Comparison of ENCODE assay signal across 8 mouse cellular contexts in the genomic region with DNA sequence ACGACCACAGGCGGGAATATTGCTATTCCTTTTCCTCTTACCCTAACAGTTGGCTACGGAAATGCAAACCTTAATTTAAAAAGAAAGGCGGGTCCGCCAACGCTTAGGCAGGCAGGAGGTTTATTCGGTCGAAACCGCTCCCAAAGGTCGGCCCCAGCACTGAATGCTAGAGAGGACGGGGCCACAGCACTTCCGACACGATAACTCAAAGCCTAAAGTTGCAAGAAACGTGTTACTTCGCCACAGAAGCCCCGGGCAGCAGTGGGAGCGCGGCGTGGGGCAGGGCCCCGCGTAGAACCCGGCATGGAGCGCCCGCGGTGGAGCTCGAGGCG. TPM values are rescaled to one million over a fixed set of nuclear protein-coding genes. Genes with fewer than 3 reads are reported as not detected.
DNase-seq lines count a peak whose midpoint lies in the region; ATAC-seq lines count a peak whose summit lies in the region.

No protein-coding gene starts in this region.

- H3K9me3 ChIP-seq in kidney, embryonic 16.5 days (ENCODE audit: low read length): no peaks in the 10 kb centered on the region
- no peaks in the 10 kb centered on the region for H3K9me3 ChIP-seq in hindbrain, embryonic 14.5 days (ENCODE audit: control insufficient read depth, low read length)
- no peaks in the 10 kb centered on the region for H3K9me3 ChIP-seq in midbrain, embryonic 12.5 days

- peak overlapping the region; percentile 99 for H3K9ac ChIP-seq in kidney, embryonic 16.5 days (replicated peaks; ENCODE audit: low read length)
- H3K9ac ChIP-seq in hindbrain, embryonic 14.5 days: peak overlapping the region; percentile 95
- H3K9ac ChIP-seq in midbrain, embryonic 12.5 days (replicated peaks): peak overlapping the region; percentile 98

- no peak for DNase-seq in kidney, adult 18-20 months
- peak; percentile 53 for DNase-seq in T-cell, adult 2 months (ENCODE audit: low spot score)
- no peak for DNase-seq in hindbrain, embryonic 14.5 days (ENCODE audit: low spot score)
- DNase-seq in embryo, embryonic 9.5 days (ENCODE audit: extremely low spot score): no peak
- no peak for DNase-seq in urinary bladder, postnatal 4 days (ENCODE audit: low spot score in 2 of 2)
- DNase-seq in cerebellum, adult 11-12 months: no peak

- peak overlapping the region; percentile 95 for H3K4me3 ChIP-seq in kidney, embryonic 16.5 days (ENCODE audit: low read length)
- peak overlapping the region; percentile 98 for H3K4me3 ChIP-seq in hindbrain, embryonic 14.5 days (replicated peaks; ENCODE audit: low read length)
- H3K4me3 ChIP-seq in midbrain, embryonic 12.5 days: peak overlapping the region; percentile 98

- H3K4me2 ChIP-seq in kidney, embryonic 16.5 days (replicated peaks; ENCODE audit: low read depth, low read length): peak overlapping the region; percentile 80
- H3K4me2 ChIP-seq in hindbrain, embryonic 14.5 days (replicated peaks): peak overlapping the region; percentile 93
- peak overlapping the region; percentile 89 for H3K4me2 ChIP-seq in midbrain, embryonic 12.5 days (replicated peaks)

- H3K4me1 ChIP-seq in kidney, embryonic 16.5 days (ENCODE audit: insufficient read depth, low read length): peaks cover 18% of the 10 kb centered on the region
- peaks cover 15% of the 10 kb centered on the region for H3K4me1 ChIP-seq in hindbrain, embryonic 14.5 days (replicated peaks; ENCODE audit: control insufficient read depth, insufficient read depth, low read length)
- peaks cover 14% of the 10 kb centered on the region for H3K4me1 ChIP-seq in midbrain, embryonic 12.5 days

- H3K27me3 ChIP-seq in kidney, embryonic 16.5 days (ENCODE audit: insufficient read depth, low read length): no peaks in the 10 kb centered on the region
- H3K27me3 ChIP-seq in hindbrain, embryonic 14.5 days (ENCODE audit: control insufficient read depth, insufficient read depth, low read length): no peaks in the 10 kb centered on the region
- no peaks in the 10 kb centered on the region for H3K27me3 ChIP-seq in midbrain, embryonic 12.5 days

- H3K27ac ChIP-seq in kidney, embryonic 16.5 days (ENCODE audit: low read length): peak overlapping the region; percentile 78
- peak overlapping the region; percentile 89 for H3K27ac ChIP-seq in hindbrain, embryonic 14.5 days
- H3K27ac ChIP-seq in midbrain, embryonic 12.5 days (replicated peaks): peak overlapping the region; percentile 83

- WGBS in kidney, embryonic 16.5 days: under 1% methylated on average over 27 of the region's 27 CpGs
- 1% methylated on average over 27 of the region's 27 CpGs for WGBS in hindbrain, embryonic 14.5 days
- under 1% methylated on average over 27 of the region's 27 CpGs for WGBS in midbrain, embryonic 12.5 days

- no peak for ATAC-seq in kidney, embryonic 16.5 days (ENCODE audit: low FRiP score, low TSS enrichment)
- no peak for ATAC-seq in hindbrain, embryonic 14.5 days (ENCODE audit: low FRiP score)
- ATAC-seq in midbrain, embryonic 12.5 days (ENCODE audit: low FRiP score, low read depth): no peak

- peaks cover 28% of the 10 kb centered on the region for H3K36me3 ChIP-seq in kidney, embryonic 16.5 days (ENCODE audit: insufficient read depth, low read length)
- H3K36me3 ChIP-seq in hindbrain, embryonic 14.5 days (replicated peaks; ENCODE audit: control insufficient read depth, insufficient read depth): peaks cover 30% of the 10 kb centered on the region
- peaks cover 28% of the 10 kb centered on the region for H3K36me3 ChIP-seq in midbrain, embryonic 12.5 days

RNA-seq across cellular contexts. Expression of gene U2af1, which starts 0.6 kb away (rescaled TPM):
- 262 and 338 TPM in 2 replicates for polyA plus RNA-seq in kidney, embryonic 16.5 days (2015; fragmentation: Nextera tagmentation; extraction: Ambion mirVana)
- 92.9 and 105 TPM in 2 replicates for polyA plus RNA-seq in hindbrain, embryonic 14.5 days (2014; fragmentation: Nextera tagmentation; extraction: Ambion mirVana)
- 325 TPM in 2 replicates for polyA plus RNA-seq in midbrain, embryonic 12.5 days (2016; fragmentation: Nextera tagmentation; extraction: Ambion mirVana)

RNA-seq across cellular contexts. Expression of gene Cryaa, which starts 19.5 kb away (rescaled TPM):
- polyA plus RNA-seq in kidney, embryonic 16.5 days (2015; fragmentation: Nextera tagmentation; extraction: Ambion mirVana): not detected in 2 replicates
- polyA plus RNA-seq in hindbrain, embryonic 14.5 days (2014; fragmentation: Nextera tagmentation; extraction: Ambion mirVana): 0.20 and 0.30 TPM in 2 replicates
- polyA plus RNA-seq in midbrain, embryonic 12.5 days (2016; fragmentation: Nextera tagmentation; extraction: Ambion mirVana): 0.18 TPM in 1 of 2 replicates, not detected in the other

RNA-seq across cellular contexts. Expression of gene Cbs, which starts 21.1 kb away (rescaled TPM):
- polyA plus RNA-seq in kidney, embryonic 16.5 days (2015; fragmentation: Nextera tagmentation; extraction: Ambion mirVana): 3.8 and 5.0 TPM in 2 replicates
- 6.7 and 10.0 TPM in 2 replicates for polyA plus RNA-seq in hindbrain, embryonic 14.5 days (2014; fragmentation: Nextera tagmentation; extraction: Ambion mirVana)
- polyA plus RNA-seq in midbrain, embryonic 12.5 days (2016; fragmentation: Nextera tagmentation; extraction: Ambion mirVana): 1.2 and 1.3 TPM in 2 replicates
